Mouse (Mus musculus) lung, postnatal 0 days (tissue): ENCODE data around the gene Zbtb16.

ENCODE experiments used
- CTCF ChIP-seq: IDR thresholded peaks from 2 replicates; pipeline ENCODE4 v1.5.1; 2016; ENCODE audit warnings: antibody characterized with exemption, mild to moderate bottlenecking
- EP300 ChIP-seq: IDR thresholded peaks from 2 replicates; pipeline ENCODE4 v1.6.1; 2016; ENCODE audit warnings: antibody characterized with exemption, mild to moderate bottlenecking, control low read depth

GRCm38 (mm10) chr9:48618589-48618988, 217.4 kb downstream of the Zbtb16 start:
- peak; percentile 77 for TF ChIP-seq CTCF
- TF ChIP-seq EP300: no peak
